ENCODE assay signal across 13 mouse cellular contexts in the genomic region with DNA sequence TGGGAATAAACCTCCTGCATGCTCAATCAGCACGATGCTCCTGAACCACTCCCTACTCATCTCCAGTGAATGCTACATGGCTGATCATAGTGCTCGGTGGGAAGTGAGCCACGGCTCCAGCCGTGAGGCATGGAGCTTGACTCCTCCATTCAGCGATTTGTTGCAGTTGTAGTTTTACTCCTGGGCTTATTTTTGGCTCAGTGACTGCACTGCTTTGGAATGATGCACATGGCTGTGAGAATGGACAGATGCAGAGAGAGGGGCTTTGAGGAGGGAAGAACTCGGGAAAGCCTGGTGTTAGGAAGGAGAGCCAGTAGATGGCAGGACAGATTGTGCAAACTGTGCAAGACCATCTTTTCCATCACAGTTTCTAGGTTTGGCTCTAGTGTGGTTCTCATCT. TPM values are rescaled to one million over a fixed set of nuclear protein-coding genes. Genes with fewer than 3 reads are reported as not detected.
A peak's percentile ranks its signal among the peaks of the same experiment; 100 is the strongest.
DNase-seq lines count a peak whose midpoint lies in the region; ATAC-seq lines count a peak whose summit lies in the region.
"Had no signal": no experiment of that assay in that cellular context is flagged by ENCODE, and none has a peak within 500 bp of the region (broad histone marks: within the 10 kb centered on the region; RNA-seq: fewer than 3 reads in every experiment).

No protein-coding gene starts in this region.

- ATAC-seq in forebrain, embryonic 14.5 days = no peak
- no peak for ATAC-seq in forebrain, embryonic 12.5 days (ENCODE audit: low FRiP score)
- peak; percentile 36; the same call in 1 of the 2 replicates for ATAC-seq in intestine, embryonic 16.5 days
- ATAC-seq: inflammation-experienced regulatory T-cells, adult 6 months had no signal

- no peak overlapping the region for H3K4me3 ChIP-seq in forebrain, embryonic 14.5 days (ENCODE audit: low read depth, low read length)
- no peak overlapping the region for H3K4me3 ChIP-seq in forebrain, embryonic 12.5 days (replicated peaks)
- H3K4me3 ChIP-seq in intestine, embryonic 16.5 days (ENCODE audit: low read length) = no peak overlapping the region
- H3K4me3 ChIP-seq: megakaryocyte, embryonic 14.5 days had no signal

- H3K4me2 ChIP-seq in forebrain, embryonic 14.5 days (ENCODE audit: low read length) = no peak overlapping the region
- H3K4me2 ChIP-seq in forebrain, embryonic 12.5 days = no peak overlapping the region
- H3K4me2 ChIP-seq in intestine, embryonic 16.5 days (ENCODE audit: low read depth, low read length) = no peak overlapping the region

- no peaks in the 10 kb centered on the region for H3K27me3 ChIP-seq in forebrain, embryonic 14.5 days (replicated peaks; ENCODE audit: control insufficient read depth, insufficient read depth, low read length)
- H3K27me3 ChIP-seq in forebrain, embryonic 12.5 days = no peaks in the 10 kb centered on the region
- no peaks in the 10 kb centered on the region for H3K27me3 ChIP-seq in intestine, embryonic 16.5 days (replicated peaks; ENCODE audit: control insufficient read depth, insufficient read depth, low read length)
- H3K27me3 ChIP-seq: megakaryocyte, embryonic 14.5 days had no signal

- H3K9me3 ChIP-seq in forebrain, embryonic 14.5 days (replicated peaks; ENCODE audit: control insufficient read depth, low read length) = no peaks in the 10 kb centered on the region
- no peaks in the 10 kb centered on the region for H3K9me3 ChIP-seq in forebrain, embryonic 12.5 days
- no peaks in the 10 kb centered on the region for H3K9me3 ChIP-seq in intestine, embryonic 16.5 days (ENCODE audit: control insufficient read depth, low read length)
- H3K9me3 ChIP-seq: megakaryocyte, embryonic 14.5 days had no signal

- no peak overlapping the region for H3K9ac ChIP-seq in forebrain, embryonic 14.5 days (ENCODE audit: low read length)
- no peak overlapping the region for H3K9ac ChIP-seq in forebrain, embryonic 12.5 days
- no peak overlapping the region for H3K9ac ChIP-seq in intestine, embryonic 16.5 days (ENCODE audit: low read depth, low read length)

- no peak overlapping the region for H3K27ac ChIP-seq in forebrain, embryonic 14.5 days (ENCODE audit: low read depth, low read length)
- H3K27ac ChIP-seq in forebrain, embryonic 12.5 days = no peak overlapping the region
- no peak overlapping the region for H3K27ac ChIP-seq in intestine, embryonic 16.5 days (ENCODE audit: low read length)

- H3K4me1 ChIP-seq in forebrain, embryonic 14.5 days (ENCODE audit: control insufficient read depth, insufficient read depth, low read length) = 0 out of 2 replicates have a peak, but pooled peaks cover 2% of the 10 kb centered on the region
- H3K4me1 ChIP-seq in forebrain, embryonic 12.5 days = no peaks in the 10 kb centered on the region; the same call in 1 of the 2 replicates
- no peaks in the 10 kb centered on the region for H3K4me1 ChIP-seq in intestine, embryonic 16.5 days (ENCODE audit: control insufficient read depth, insufficient read depth, low read length)

- H3K36me3 ChIP-seq in forebrain, embryonic 14.5 days (ENCODE audit: control insufficient read depth, insufficient read depth, low read length) = no peaks in the 10 kb centered on the region
- H3K36me3 ChIP-seq in forebrain, embryonic 12.5 days (replicated peaks) = no peaks in the 10 kb centered on the region
- H3K36me3 ChIP-seq in intestine, embryonic 16.5 days (ENCODE audit: control insufficient read depth, insufficient read depth, low read length) = no peaks in the 10 kb centered on the region

- DNase-seq in forebrain, embryonic 14.5 days (ENCODE audit: low spot score) = peak; percentile 35
- peak; percentile 11 for DNase-seq in layer of hippocampus, adult 9-10 months (ENCODE audit: low spot score)
- DNase-seq in layer of hippocampus, adult 9-11 months = no peak
- peak; percentile 68 for DNase-seq in NIH3T3 (ENCODE audit: low read depth)
- no peak for DNase-seq in kidney, adult 9 months
- DNase-seq in spleen, adult 18-20 months = no peak
- DNase-seq: adrenal gland, postnatal 25 days; B cell, adult 2 months; cerebellum, adult 9-10 months had no signal

- 71% methylated on average over 6 of the region's 6 CpGs for WGBS in forebrain, embryonic 14.5 days
- 81% methylated on average over 6 of the region's 6 CpGs for WGBS in forebrain, embryonic 12.5 days
- WGBS in intestine, embryonic 16.5 days = 56% methylated on average over 6 of the region's 6 CpGs

RNA-seq across cellular contexts. Expression of gene Zcchc2, which starts 49.1 kb away (rescaled TPM):
- 1.6 and 1.7 TPM in 2 replicates for polyA plus RNA-seq in forebrain, embryonic 14.5 days (2014; fragmentation: Nextera tagmentation; extraction: Ambion mirVana)
- polyA plus RNA-seq in forebrain, embryonic 12.5 days (2016; fragmentation: Nextera tagmentation; extraction: Ambion mirVana) = 2.2 TPM in 2 replicates
- 1.8 and 2.0 TPM in 2 replicates for polyA plus RNA-seq in intestine, embryonic 16.5 days (2015; fragmentation: Nextera tagmentation; extraction: Ambion mirVana)

Comparison
In these comparisons a context has a peak if more than half of its experiments do, and no peak if none do; other contexts are left out.
1. DNase-seq: peak in forebrain, embryonic 14.5 days (single experiment), layer of hippocampus, adult 9-10 months (single experiment) and NIH3T3 (single experiment); none in layer of hippocampus, adult 9-11 months (single experiment), kidney, adult 9 months (single experiment) and spleen, adult 18-20 months (0 of 2).